Mouse (Mus musculus) kidney, embryonic 14.5 days (tissue): Measurements from ENCODE around the gene Olfr1368. TPM values are rescaled to one million over a fixed set of nuclear protein-coding genes. Genes with fewer than 3 reads are reported as not detected.
A peak's percentile ranks its signal among the peaks of the same experiment; 100 is the strongest.
"Not testable (repeated sequence)": the region's sequence is repeated elsewhere in the genome, so short reads cannot be mapped to it uniquely, and the experiment has no call there.

Experiments used
- ATAC-seq: fragments of 200-750 bp; cut with Nextera tagmentation; 2 replicates; pipeline ENCODE4 v1.8.0; 2017; ENCODE audit warnings: moderate number of reproducible peaks, mild to moderate bottlenecking, moderate TSS enrichment, moderate library complexity; ENCODE audit not compliant: low FRiP score, low TSS enrichment
- H3K27ac ChIP-seq: fragments of 300-500 bp; sonication (generic); 2 replicates; pipeline ENCODE4 v1.5.1; 2014; ENCODE audit warnings: low read depth, mild to moderate bottlenecking, low read length, moderate library complexity, mixed read lengths
- H3K27me3 ChIP-seq: fragments of 300-500 bp; sonication (generic); 2 replicates; pipeline ENCODE4 v1.6.1; 2014; ENCODE audit warnings: mild to moderate bottlenecking, low read length; ENCODE audit not compliant: control insufficient read depth, insufficient read depth
- H3K36me3 ChIP-seq: fragments of 300-500 bp; sonication (generic); 2 replicates; pipeline ENCODE4 v1.6.1; 2014; ENCODE audit warnings: low read length, mixed read lengths; ENCODE audit not compliant: control insufficient read depth, insufficient read depth
- H3K4me1 ChIP-seq: fragments of 300-500 bp; sonication (generic); 2 replicates; pipeline ENCODE4 v1.6.1; 2014; ENCODE audit warnings: low read length, mixed read lengths; ENCODE audit not compliant: control insufficient read depth, insufficient read depth
- H3K4me2 ChIP-seq: fragments of 300-500 bp; sonication (generic); replicated peaks from 2 replicates; pipeline ENCODE4 v1.6.1; 2014; ENCODE audit warnings: low read depth, mild to moderate bottlenecking, low read length
- H3K4me3 ChIP-seq: fragments of 300-500 bp; sonication (generic); 2 replicates; pipeline ENCODE4 v1.5.1; 2014; ENCODE audit warnings: mild to moderate bottlenecking, low read length
- H3K9ac ChIP-seq: fragments of 300-500 bp; sonication (generic); 2 replicates; pipeline ENCODE4 v1.6.1; 2014; ENCODE audit warnings: low read depth, mild to moderate bottlenecking, low read length, moderate library complexity
- H3K9me3 ChIP-seq: fragments of 300-500 bp; sonication (generic); 2 replicates; pipeline ENCODE4 v1.6.1; 2016; ENCODE audit warnings: low read length; ENCODE audit not compliant: control insufficient read depth
- WGBS: fragments of 180-500 bp; shearing (Covaris S2); extraction: QIAGEN DNeasy Blood & Tissue Kit; methylation state at CpG from one replicate; pipeline ENCODE4 v1.1.7; 2014; 5-methylcytosine and 5-hydroxymethylcytosine counted together
- polyA plus RNA-seq: library from polyadenylated mRNA; unstranded; fragments of >200 nt; fragmentation: Nextera tagmentation; extraction: Ambion mirVana; gene quantifications from 2 replicates; pipeline ENCODE4 v1.2.1, GENCODE M21; 2014

Olfr1368 gene
- polyA plus RNA-seq, 1 experiment from 2014 or later = not detected

GRCm38 (mm10) chr13:21160657-21161590 lies 15.3 kb upstream of the Olfr1368 start:
- Histone ChIP-seq H3K27me3 (no peaks in the 10 kb centered on the region), H3K9me3 (no peaks in the 10 kb centered on the region), H3K36me3 (no peaks in the 10 kb centered on the region), H3K27ac (no peak overlapping the region), H3K4me3 (peak overlapping the region; percentile 70), H3K4me1 (0 out of 2 replicates have a peak, but pooled peaks cover 4% of the 10 kb centered on the region), H3K4me2 (peak overlapping the region; percentile 95), H3K9ac (peak overlapping the region; percentile 59; the same call in 1 of the 2 replicates)
- WGBS = under 1% methylated on average over 32 of the region's 32 CpGs
- ATAC-seq = peak; percentile 87

GRCm38 (mm10) chr13:21160041-21160511 lies 14.4 kb upstream of the Olfr1368 start:
- Histone ChIP-seq H3K4me3 (peak overlapping the region; percentile 70), H3K27ac (no peak overlapping the region), H3K27me3 (no peaks in the 10 kb centered on the region), H3K9ac (peak overlapping the region; percentile 59; the same call in 1 of the 2 replicates), H3K9me3 (no peaks in the 10 kb centered on the region), H3K36me3 (no peaks in the 10 kb centered on the region), H3K4me2 (peak overlapping the region; percentile 95), H3K4me1 (0 out of 2 replicates have a peak, but pooled peaks cover 4% of the 10 kb centered on the region)
- ATAC-seq = peak; percentile 16; the same call in 1 of the 2 replicates
- WGBS = under 1% methylated on average over 16 of the region's 16 CpGs

DNA sequence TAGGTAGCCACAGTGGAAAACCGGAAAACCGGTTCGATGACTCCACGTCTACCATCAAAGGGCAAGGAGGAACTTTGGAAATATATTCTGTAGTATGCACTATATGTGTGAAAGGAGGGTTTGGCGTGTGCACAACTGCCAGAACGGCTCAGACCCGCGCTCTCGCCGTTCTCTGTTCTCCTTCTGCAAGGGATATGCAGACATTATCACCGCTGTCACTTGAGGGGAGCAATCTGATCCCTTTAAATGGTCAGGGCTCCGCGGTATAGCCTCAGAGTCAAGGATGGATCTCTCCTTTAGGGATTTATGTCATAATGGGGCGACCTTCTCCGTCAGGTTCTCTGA lies 13.8 kb upstream of the Olfr1368 start:
- peak overlapping the region; percentile 59 for H3K9ac ChIP-seq

DNA sequence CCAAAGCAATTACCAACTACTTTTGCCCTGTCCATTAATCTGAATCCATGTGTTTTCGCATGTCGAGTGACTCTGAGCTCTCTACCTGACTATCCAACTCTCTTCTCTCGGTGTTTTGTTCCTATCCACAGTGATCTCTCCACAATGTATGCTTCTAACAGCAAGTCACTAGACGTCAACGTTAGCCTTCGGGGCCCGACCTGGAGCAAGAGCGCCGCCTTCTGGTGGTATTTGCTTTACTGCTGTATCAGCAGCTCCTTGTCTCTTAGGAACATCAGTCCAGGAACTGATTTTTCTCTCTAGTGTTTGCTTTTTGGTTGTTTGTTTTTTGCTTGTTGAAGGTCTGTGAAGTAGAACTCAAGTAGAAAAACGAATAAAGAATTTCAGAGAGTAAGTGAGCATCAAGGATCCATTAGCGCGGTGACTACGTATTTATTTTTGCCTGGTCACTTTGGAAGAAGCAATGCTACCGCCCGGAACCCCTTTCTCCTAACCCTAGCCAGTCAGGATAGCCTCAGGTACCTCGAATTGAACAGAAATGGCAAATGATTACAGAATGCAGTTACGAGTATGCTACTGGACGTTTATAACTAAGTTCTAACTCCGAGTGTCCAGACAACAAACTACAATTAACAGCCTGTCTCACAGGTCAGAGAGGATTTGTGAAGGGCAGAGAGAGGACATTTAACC lies 13.3 kb upstream of the Olfr1368 start:
- H3K4me1 ChIP-seq = 0 out of 2 replicates have a peak, but pooled peaks cover 4% of the 10 kb centered on the region
- peak; percentile 48; the same call in 1 of the 2 replicates for ATAC-seq

More for the DNA sequence above, 13.8 kb upstream of the Olfr1368 start:
- H3K4me3 ChIP-seq = peak overlapping the region; percentile 70
- ATAC-seq = no peak
- no peaks in the 10 kb centered on the region for H3K36me3 ChIP-seq
- peak overlapping the region; percentile 95 for H3K4me2 ChIP-seq
- no peak overlapping the region for H3K27ac ChIP-seq
- 0 out of 2 replicates have a peak, but pooled peaks cover 4% of the 10 kb centered on the region for H3K4me1 ChIP-seq
- H3K27me3 ChIP-seq = no peaks in the 10 kb centered on the region
- no peaks in the 10 kb centered on the region for H3K9me3 ChIP-seq
- under 1% methylated on average over 15 of the region's 15 CpGs for WGBS

GRCm38 (mm10) chr13:21158071-21158470 lies 12.4 kb upstream of the Olfr1368 start:
- Histone ChIP-seq H3K4me1 (0 out of 2 replicates have a peak, but pooled peaks cover 4% of the 10 kb centered on the region), H3K36me3 (no peaks in the 10 kb centered on the region), H3K9ac (no peak overlapping the region), H3K4me2 (peak overlapping the region; percentile 95), H3K27ac (no peak overlapping the region), H3K9me3 (no peaks in the 10 kb centered on the region), H3K4me3 (peak overlapping the region; percentile 70; the same call in 1 of the 2 replicates), H3K27me3 (no peaks in the 10 kb centered on the region)
- WGBS = 11% methylated on average over 9 of the region's 9 CpGs
- ATAC-seq = no peak

More for the DNA sequence above, 13.3 kb upstream of the Olfr1368 start:
- no peaks in the 10 kb centered on the region for H3K9me3 ChIP-seq
- H3K4me2 ChIP-seq = peak overlapping the region; percentile 95
- H3K27ac ChIP-seq = no peak overlapping the region
- H3K4me3 ChIP-seq = peak overlapping the region; percentile 70
- peak overlapping the region; percentile 59 for H3K9ac ChIP-seq
- no peaks in the 10 kb centered on the region for H3K27me3 ChIP-seq
- WGBS = under 1% methylated on average over 19 of the region's 19 CpGs
- H3K36me3 ChIP-seq = no peaks in the 10 kb centered on the region

- Histone ChIP-seq H3K27me3 (no peaks in the 10 kb centered on the region), H3K9me3 (no peaks in the 10 kb centered on the region), H3K36me3 (no peaks in the 10 kb centered on the region), H3K4me1 (0 out of 2 replicates have a peak, but pooled peaks cover 4% of the 10 kb centered on the region), H3K4me2 (no peak overlapping the region), H3K9ac (no peak overlapping the region), H3K27ac (no peak overlapping the region), H3K4me3 (no peak overlapping the region)
- 90% methylated on average over 5 of the region's 5 CpGs for WGBS
- ATAC-seq = no peak
These were observed 10.2 kb upstream of the Olfr1368 start for GRCm38 (mm10) chr13:21155888-21156287.

DNA sequence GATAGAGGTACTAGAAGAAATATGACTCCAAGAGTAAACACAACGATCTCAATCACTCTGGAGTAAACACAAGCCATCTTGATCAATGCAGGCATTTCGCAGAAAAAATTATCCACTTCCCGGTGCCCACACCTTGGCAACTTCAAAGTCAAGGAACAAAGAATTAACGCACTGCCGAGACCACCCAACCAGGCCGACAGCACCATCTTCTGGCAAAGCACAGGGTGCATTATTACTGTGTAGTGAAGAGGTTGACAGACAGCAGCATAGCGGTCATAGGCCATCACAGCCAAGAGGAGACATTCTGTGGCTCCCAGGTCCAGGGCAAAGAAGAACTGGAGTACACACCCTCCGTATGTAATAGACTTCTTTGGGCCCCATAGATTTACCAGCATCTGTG lies 3.2 kb downstream of the Olfr1368 start:
- Histone ChIP-seq H3K36me3 (no peaks in the 10 kb centered on the region), H3K4me2 (no peak overlapping the region), H3K4me1 (no peaks in the 10 kb centered on the region), H3K9ac (no peak overlapping the region), H3K27me3 (no peaks in the 10 kb centered on the region), H3K27ac (no peak overlapping the region), H3K9me3 (no peaks in the 10 kb centered on the region), H3K4me3 (no peak overlapping the region)
- no peak for ATAC-seq
- 47% methylated on average over 8 of the region's 8 CpGs for WGBS

GRCm38 (mm10) chr13:21129339-21129738 lies 16.3 kb downstream of the Olfr1368 start, which contains the start of gene Olfr263:
Gene Olfr263 (plus strand): TSS chr13:21129639.
- H3K4me1 ChIP-seq = not testable (repeated sequence)
- 83% methylated on average over 3 of the region's 3 CpGs for WGBS

More at GRCm38 (mm10) chr13:21129339-21129738, 16.3 kb downstream of the Olfr1368 start, which contains the start of gene Olfr263:
- not testable (repeated sequence) for H3K4me2 ChIP-seq, H3K4me3 ChIP-seq, ATAC-seq, H3K9ac ChIP-seq, H3K9me3 ChIP-seq, H3K27ac ChIP-seq, H3K36me3 ChIP-seq, H3K27me3 ChIP-seq
